Mouse (Mus musculus) forebrain, embryonic 13.5 days (tissue): ENCODE data around the gene Gm5129. TPM values are rescaled to one million over a fixed set of nuclear protein-coding genes. Genes with fewer than 3 reads are reported as not detected.
A peak's percentile ranks its signal among the peaks of the same experiment; 100 is the strongest.
"Not testable (repeated sequence)": the region's sequence is repeated elsewhere in the genome, so short reads cannot be mapped to it uniquely, and the experiment has no call there.

ENCODE experiments used
- ATAC-seq: fragments of 200-750 bp; cut with Nextera tagmentation; 2 replicates; pipeline ENCODE4 v1.8.0; 2017
- H3K27ac ChIP-seq: fragments of 300-500 bp; sonication (generic); 2 replicates; pipeline ENCODE4 v1.5.1; 2015; ENCODE audit warnings: inconsistent platforms, mild to moderate bottlenecking, moderate library complexity
- H3K27me3 ChIP-seq: fragments of 300-500 bp; sonication (generic); 2 replicates; pipeline ENCODE4 v1.6.1; 2015; ENCODE audit warnings: mild to moderate bottlenecking, inconsistent platforms
- H3K36me3 ChIP-seq: fragments of 300-500 bp; sonication (generic); 2 replicates; pipeline ENCODE4 v1.6.1; 2015; ENCODE audit warnings: mild to moderate bottlenecking, inconsistent platforms; ENCODE audit not compliant: poor library complexity, severe bottlenecking
- H3K4me1 ChIP-seq: fragments of 300-500 bp; sonication (generic); 2 replicates; pipeline ENCODE4 v1.6.1; 2015; ENCODE audit warnings: inconsistent platforms
- H3K4me2 ChIP-seq: fragments of 300-500 bp; sonication (generic); 2 replicates; pipeline ENCODE4 v1.6.1; 2015; ENCODE audit warnings: inconsistent platforms, mild to moderate bottlenecking, moderate library complexity
- H3K4me3 ChIP-seq: fragments of 300-500 bp; sonication (generic); 2 replicates; pipeline ENCODE4 v1.5.1; 2015; ENCODE audit warnings: mild to moderate bottlenecking, inconsistent platforms
- H3K9ac ChIP-seq: fragments of 300-500 bp; sonication (generic); 2 replicates; pipeline ENCODE4 v1.6.1; 2015; ENCODE audit warnings: mild to moderate bottlenecking, inconsistent platforms
- H3K9me3 ChIP-seq: fragments of 300-500 bp; sonication (generic); replicated peaks from 2 replicates; pipeline ENCODE4 v1.6.1; 2016; ENCODE audit warnings: inconsistent platforms
- WGBS: fragments of 180-500 bp; shearing (Covaris S2); methylation state at CpG from one replicate; pipeline ENCODE4 v1.1.7; 2015; 5-methylcytosine and 5-hydroxymethylcytosine counted together
- polyA plus RNA-seq: library from polyadenylated mRNA; unstranded; fragments of >200 nt; fragmentation: Nextera tagmentation; extraction: Ambion mirVana; gene quantifications from 2 replicates; pipeline ENCODE4 v1.2.1, GENCODE M21; 2015

Gm5129 gene
- not detected in 2 replicates for polyA plus RNA-seq

DNA sequence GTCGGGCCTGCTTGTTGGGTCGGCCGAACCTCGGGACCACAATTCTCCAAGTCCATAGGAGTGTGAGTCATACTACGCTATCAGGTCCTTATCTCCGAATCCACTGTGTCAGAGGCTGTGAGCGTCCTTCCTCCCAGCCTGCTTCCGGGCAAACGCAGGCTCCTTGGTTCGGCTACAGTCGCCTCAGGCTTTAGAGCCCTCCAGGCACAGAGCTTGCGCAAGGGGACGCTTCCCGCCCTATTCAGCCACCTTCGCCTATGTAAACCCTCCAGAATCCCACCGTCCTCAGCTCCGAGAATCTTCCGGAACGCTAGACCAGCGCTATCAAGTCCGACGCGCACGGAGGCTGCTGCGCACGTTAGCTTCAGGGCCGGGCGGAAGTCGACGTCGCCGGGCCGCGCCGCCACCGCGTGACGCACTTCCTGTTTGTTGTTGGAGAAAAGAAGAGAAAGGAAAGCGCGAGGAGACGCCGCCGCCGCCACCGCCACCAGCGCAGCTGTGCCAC is at the start of gene Gm5129, which contains the start of gene Dnajb6:
Gene Gm5129, minus strand, starts transcription at position 380 of the 505 bp plus-strand sequence.
Gene Dnajb6, plus strand, starts transcription at position 132 of the 505 bp plus-strand sequence.
- H3K27ac ChIP-seq: peak within 1 kb of the TSS; percentile 95
- H3K9ac ChIP-seq: peak within 1 kb of the TSS; percentile 98
- no peaks in the 10 kb centered on the region for H3K9me3 ChIP-seq
- peak; percentile 98 for ATAC-seq
- under 1% methylated on average over 46 of the region's 46 CpGs for WGBS
- H3K36me3 ChIP-seq: no peaks in the 10 kb centered on the region
- H3K27me3 ChIP-seq: no peaks in the 10 kb centered on the region
- peak within 1 kb of the TSS; percentile 86 for H3K4me2 ChIP-seq
- peaks cover 32% of the 10 kb centered on the region for H3K4me1 ChIP-seq
- H3K4me3 ChIP-seq: peak within 1 kb of the TSS; percentile 100

DNA sequence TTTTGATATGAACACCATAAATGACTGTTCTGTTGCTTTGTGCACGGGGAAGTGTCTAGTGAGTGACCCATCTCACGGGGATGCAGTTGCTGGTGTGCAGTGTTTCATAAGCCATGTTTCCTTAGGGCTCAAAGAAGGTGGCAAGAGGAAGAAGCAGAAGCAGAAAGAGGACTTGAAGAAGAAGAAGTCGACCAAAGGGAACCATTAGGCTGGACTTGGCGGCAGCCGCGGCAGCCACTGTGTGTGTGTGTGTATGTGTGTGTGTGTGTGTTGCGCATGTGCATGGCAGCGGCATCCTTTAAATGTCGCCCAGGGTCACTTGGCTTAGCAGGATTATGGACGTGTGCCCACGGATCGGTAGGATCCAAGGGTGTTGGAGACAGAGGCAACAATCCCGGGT is 49.2 kb upstream of the Gm5129 start:
- H3K27me3 ChIP-seq: not testable (repeated sequence)
- 98% methylated on average over 8 of the region's 13 CpGs for WGBS

DNA sequence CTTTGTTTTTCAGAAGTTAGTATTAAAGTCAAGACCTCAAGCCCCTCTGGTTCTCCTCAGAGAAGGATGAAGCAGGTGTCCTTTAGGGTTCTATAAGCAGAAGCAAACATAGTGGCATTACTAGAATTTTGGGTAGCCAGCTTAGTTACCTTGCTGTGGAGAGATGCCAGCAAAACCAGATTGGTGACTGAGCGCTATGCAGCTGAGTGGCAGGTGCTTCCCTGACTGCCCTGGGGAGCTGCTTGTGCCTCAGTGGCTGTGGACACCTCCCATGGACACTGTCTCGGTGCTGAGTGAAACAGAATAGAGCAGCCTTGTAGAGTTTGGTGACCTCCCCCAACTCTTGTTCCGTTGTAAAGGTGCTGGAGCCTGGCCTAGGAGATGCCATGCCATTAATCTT is 46.5 kb upstream of the Gm5129 start:
- WGBS: 96% methylated on average over 3 of the region's 3 CpGs
- Histone ChIP-seq H3K9ac (no peak overlapping the region), H3K9me3 (no peaks in the 10 kb centered on the region), H3K4me3 (no peak overlapping the region), H3K27ac (no peak overlapping the region), H3K4me2 (no peak overlapping the region), H3K27me3 (no peaks in the 10 kb centered on the region), H3K36me3 (peaks cover 31% of the 10 kb centered on the region), H3K4me1 (no peaks in the 10 kb centered on the region)
- ATAC-seq: no peak

More for the DNA sequence above, 49.2 kb upstream of the Gm5129 start:
- not testable (repeated sequence) for H3K9me3 ChIP-seq, H3K4me1 ChIP-seq, H3K9ac ChIP-seq, H3K27ac ChIP-seq, H3K4me3 ChIP-seq, H3K4me2 ChIP-seq, ATAC-seq
- peaks cover 19% of the 10 kb centered on the region; the same call in 1 of the 2 replicates for H3K36me3 ChIP-seq

DNA sequence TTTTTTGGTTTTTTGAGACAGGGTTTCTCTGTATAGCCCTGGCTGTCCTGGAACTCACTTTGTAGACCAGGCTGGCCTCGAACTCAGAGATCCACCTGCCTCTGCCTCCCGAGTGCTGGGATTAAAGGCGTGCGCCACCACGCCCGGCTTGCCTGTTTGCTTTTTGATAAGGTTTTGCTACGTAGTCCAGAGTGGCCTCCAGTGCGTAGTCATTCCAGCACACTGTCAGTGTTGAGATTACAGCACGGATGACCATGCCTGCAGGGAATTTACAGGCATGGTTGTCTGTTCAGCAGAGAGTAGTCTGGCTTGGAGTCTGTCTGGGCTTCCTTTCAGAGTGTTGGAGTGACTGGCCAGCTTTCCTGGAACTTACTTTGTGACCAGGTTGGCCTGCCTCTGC is 44.0 kb upstream of the Gm5129 start:
- peaks cover 39% of the 10 kb centered on the region for H3K36me3 ChIP-seq
- H3K4me1 ChIP-seq, H3K4me2 ChIP-seq, H3K9ac ChIP-seq, H3K4me3 ChIP-seq, H3K27me3 ChIP-seq, ATAC-seq, H3K27ac ChIP-seq, H3K9me3 ChIP-seq: not testable (repeated sequence)
- WGBS: 91% methylated on average over 9 of the region's 9 CpGs

DNA sequence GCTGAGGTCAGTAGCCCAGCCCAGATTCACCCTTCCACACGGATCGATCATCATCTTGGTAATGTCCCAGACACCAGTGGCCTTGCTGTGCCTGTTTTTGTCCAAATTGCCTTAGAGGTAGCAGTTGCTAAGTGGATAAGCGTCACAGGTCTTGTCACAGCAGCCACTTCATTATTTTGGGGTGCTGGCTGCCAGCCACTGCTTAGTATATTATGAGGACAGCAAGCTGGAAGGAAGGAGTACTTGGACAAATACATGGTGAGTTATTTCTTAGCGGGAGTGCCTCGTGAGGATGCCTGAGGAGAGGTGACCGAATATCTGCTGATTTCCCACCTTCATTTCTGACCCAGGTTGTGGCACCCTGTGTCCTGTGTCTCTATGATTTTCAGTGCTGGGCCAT is 42.3 kb upstream of the Gm5129 start:
- H3K27me3 ChIP-seq: no peaks in the 10 kb centered on the region
- no peaks in the 10 kb centered on the region for H3K4me1 ChIP-seq
- WGBS: 90% methylated on average over 6 of the region's 6 CpGs
- H3K9me3 ChIP-seq: no peaks in the 10 kb centered on the region
- H3K9ac ChIP-seq: no peak overlapping the region
- H3K4me3 ChIP-seq: no peak overlapping the region
- peaks cover 47% of the 10 kb centered on the region for H3K36me3 ChIP-seq
- no peak for ATAC-seq
- no peak overlapping the region for H3K4me2 ChIP-seq
- H3K27ac ChIP-seq: no peak overlapping the region; the same call in 1 of the 2 replicates

DNA sequence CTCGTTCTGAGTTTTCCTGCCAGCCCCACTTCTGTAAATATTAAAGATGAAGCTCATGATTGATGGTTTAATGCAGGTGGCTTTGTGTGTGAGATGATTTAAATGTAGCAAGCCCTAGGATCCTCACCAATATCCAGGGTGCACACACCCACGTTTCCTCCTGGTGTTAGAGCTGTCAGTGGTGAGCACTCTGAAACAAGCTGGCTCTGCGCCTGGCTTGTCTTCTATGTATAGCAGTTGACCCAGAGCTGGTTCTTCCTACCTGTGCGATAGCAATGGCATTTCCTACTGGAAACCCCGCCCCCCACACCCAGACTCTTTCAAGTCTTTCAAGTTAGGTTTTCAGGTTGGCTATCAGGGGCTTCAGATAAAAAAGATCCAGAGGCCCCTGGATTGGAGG is 39.7 kb upstream of the Gm5129 start:
- no peak overlapping the region for H3K4me3 ChIP-seq
- peaks cover 49% of the 10 kb centered on the region for H3K36me3 ChIP-seq
- no peaks in the 10 kb centered on the region for H3K4me1 ChIP-seq
- H3K27ac ChIP-seq: no peak overlapping the region
- no peaks in the 10 kb centered on the region for H3K9me3 ChIP-seq
- H3K4me2 ChIP-seq: no peak overlapping the region
- no peaks in the 10 kb centered on the region for H3K27me3 ChIP-seq
- WGBS: 92% methylated on average over 5 of the region's 5 CpGs
- ATAC-seq: no peak
- H3K9ac ChIP-seq: no peak overlapping the region

DNA sequence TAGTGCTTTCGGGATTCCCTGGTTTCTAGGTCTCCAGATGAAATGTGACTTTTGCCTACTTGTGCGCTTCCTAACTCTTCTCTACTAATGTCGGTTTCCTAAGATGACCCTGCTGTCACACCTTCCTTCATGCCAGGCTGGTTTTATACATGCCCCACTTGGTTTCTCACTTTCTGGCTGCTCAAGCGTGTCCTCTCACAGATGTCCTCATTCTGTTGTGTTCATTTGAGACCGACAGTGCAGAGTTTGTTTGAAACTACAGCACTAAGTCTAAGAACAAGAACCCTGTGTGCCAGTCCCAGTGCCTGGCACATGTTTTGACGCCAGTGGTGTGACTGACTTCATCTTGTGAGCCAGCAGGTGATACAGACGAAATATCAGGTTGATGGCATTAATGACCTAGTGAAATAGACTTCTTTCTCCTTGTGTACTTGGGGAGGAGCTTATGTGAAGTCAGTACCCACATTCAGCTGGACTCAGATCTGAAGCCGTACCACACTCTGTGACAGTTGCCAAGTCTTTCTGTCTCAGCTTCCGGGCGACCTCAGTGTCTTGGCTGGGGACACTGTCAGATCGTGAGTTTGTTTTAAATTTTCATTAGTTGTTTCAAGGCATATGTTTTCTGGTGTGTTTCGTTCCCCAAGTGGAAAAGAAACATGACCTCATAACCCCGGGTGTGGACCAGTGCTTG is 37.9 kb upstream of the Gm5129 start:
- Histone ChIP-seq H3K36me3 (peaks cover 55% of the 10 kb centered on the region), H3K9me3 (no peaks in the 10 kb centered on the region), H3K27ac (no peak overlapping the region), H3K27me3 (no peaks in the 10 kb centered on the region), H3K4me3 (no peak overlapping the region), H3K9ac (no peak overlapping the region), H3K4me1 (no peaks in the 10 kb centered on the region), H3K4me2 (no peak overlapping the region)
- no peak for ATAC-seq
- WGBS: 87% methylated on average over 13 of the region's 13 CpGs

DNA sequence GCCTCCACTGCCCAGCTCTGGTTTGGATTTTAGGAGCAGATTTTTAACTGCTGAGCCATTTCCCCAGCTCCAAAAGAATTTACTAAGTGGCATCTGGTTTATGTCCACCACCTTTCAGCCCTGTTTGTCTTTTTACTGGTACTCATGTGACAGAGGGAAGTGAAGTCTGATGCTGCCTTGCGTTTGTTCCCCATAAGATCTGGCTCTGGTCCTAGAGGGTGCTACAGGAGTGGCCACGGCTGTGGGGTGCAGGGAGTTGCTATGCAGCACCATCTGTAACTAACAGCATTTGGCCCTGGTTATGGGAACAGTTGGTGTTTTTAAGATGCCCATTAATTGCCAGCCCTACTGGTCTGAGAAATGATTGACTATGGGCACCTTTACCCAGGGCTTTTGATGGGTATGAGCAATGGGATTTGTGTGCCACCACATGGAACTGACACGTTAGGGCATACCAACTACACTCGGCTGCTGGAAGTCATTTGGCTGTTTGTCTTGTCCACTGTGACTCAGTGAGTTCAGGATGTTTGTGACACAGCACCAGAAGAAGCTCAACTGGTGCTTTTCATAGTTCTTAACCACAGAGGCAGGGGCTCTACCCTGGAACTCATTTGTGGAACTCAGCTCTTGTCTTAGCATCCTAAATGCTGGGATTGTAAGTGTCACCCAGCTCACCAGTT is 37.1 kb upstream of the Gm5129 start:
- H3K27ac ChIP-seq: no peak overlapping the region
- 83% methylated on average over 4 of the region's 4 CpGs for WGBS
- no peaks in the 10 kb centered on the region for H3K27me3 ChIP-seq
- H3K36me3 ChIP-seq: peaks cover 54% of the 10 kb centered on the region
- ATAC-seq: peak; percentile 38; the same call in 1 of the 2 replicates
- H3K9me3 ChIP-seq: no peaks in the 10 kb centered on the region
- H3K4me3 ChIP-seq: no peak overlapping the region
- no peaks in the 10 kb centered on the region for H3K4me1 ChIP-seq
- H3K9ac ChIP-seq: no peak overlapping the region
- H3K4me2 ChIP-seq: no peak overlapping the region

DNA sequence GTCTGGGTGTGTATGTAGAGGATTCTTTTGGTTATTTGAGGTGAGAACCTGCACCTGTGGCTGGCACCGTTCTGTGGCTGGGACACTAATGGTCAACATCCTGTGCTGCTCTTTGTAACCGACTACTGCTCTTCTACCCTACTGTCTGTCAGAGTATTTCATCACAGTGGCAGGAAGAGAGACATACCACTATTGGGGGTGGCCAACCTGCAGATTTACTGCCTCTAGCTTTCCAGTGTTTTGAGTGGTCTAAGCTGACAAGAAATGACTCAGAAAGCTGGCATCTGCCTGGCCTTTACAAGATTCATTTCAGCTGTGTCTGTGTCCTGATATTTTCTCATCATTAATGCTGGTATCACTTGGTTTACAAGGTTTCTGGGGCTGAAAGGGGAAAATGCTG is 36.3 kb upstream of the Gm5129 start:
- WGBS: 89% methylated on average over 2 of the region's 2 CpGs
- no peak overlapping the region for H3K9ac ChIP-seq
- no peak for ATAC-seq
- no peaks in the 10 kb centered on the region for H3K4me1 ChIP-seq
- no peaks in the 10 kb centered on the region for H3K27me3 ChIP-seq
- no peak overlapping the region for H3K4me3 ChIP-seq
- H3K36me3 ChIP-seq: peaks cover 57% of the 10 kb centered on the region
- no peak overlapping the region for H3K27ac ChIP-seq
- no peaks in the 10 kb centered on the region for H3K9me3 ChIP-seq
- no peak overlapping the region for H3K4me2 ChIP-seq

DNA sequence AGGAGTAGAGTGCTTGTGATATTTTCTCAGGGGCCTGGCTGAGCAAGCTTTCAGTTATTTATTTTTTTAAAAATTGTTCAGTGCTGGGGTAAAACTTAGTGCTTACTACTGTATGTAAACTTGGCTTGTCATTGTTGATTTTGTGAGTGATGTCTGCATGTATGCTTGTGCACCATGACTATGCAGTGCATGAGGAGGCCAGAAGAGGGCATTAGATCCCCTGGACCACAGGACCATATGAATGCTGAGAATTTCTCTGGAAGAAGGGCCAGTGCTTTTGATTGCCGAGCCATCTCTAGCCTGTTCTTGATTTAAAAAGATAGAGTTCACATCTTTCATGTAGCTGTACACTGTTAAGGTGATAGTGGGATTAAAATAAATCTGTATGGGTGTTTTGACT is 35.2 kb upstream of the Gm5129 start:
- H3K27me3 ChIP-seq: no peaks in the 10 kb centered on the region
- H3K36me3 ChIP-seq: peaks cover 57% of the 10 kb centered on the region
- H3K9ac ChIP-seq: no peak overlapping the region
- H3K27ac ChIP-seq: no peak overlapping the region
- WGBS: 89% methylated on average over 1 of the region's 1 CpGs
- no peak overlapping the region for H3K4me3 ChIP-seq
- no peaks in the 10 kb centered on the region for H3K4me1 ChIP-seq
- ATAC-seq: no peak
- no peak overlapping the region for H3K4me2 ChIP-seq
- no peaks in the 10 kb centered on the region for H3K9me3 ChIP-seq

DNA sequence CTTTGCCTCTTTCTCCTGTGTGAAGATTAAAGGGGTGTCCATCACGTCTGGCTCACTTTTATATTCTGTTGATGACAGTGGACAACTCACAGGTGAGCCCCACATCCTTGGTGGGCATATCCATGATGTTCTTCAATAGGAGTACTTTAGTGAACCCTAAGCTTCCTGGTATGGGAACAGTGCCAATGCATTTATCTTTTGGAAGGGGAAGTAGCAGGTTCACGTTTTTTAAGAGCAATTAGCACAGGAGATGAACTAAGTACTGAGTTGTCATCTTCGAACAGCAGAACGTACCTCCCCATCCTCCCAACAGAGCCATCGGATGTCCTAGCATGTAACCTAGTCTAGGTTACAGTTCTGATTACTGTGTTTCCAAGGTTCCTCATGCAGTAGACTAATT is 23.6 kb upstream of the Gm5129 start:
- Histone ChIP-seq H3K27me3 (no peaks in the 10 kb centered on the region), H3K27ac (no peak overlapping the region), H3K9me3 (no peaks in the 10 kb centered on the region), H3K4me2 (no peak overlapping the region), H3K4me3 (no peak overlapping the region), H3K4me1 (no peaks in the 10 kb centered on the region), H3K9ac (no peak overlapping the region), H3K36me3 (peaks cover 85% of the 10 kb centered on the region)
- ATAC-seq: no peak
- WGBS: 87% methylated on average over 5 of the region's 5 CpGs

DNA sequence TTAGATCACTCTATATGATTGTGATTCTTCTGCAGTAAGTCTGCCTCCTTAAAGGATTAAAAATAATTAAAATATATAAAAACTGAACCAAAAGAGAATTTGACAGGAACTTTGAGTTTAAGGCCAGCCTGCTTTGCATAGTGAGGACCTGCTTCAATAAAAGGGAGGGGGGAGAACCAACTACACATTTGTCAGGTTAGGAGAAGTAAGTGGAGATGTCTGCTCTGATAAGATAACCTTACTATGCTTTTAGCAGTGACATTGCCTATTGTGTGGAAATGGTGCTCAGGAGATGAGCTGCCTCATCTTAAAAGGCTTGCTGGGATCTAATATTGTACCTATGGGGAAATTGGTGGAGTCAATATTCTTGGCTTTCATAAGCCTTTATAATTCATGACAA is 17.2 kb upstream of the Gm5129 start:
- no peak overlapping the region for H3K4me3 ChIP-seq
- H3K4me1 ChIP-seq: no peaks in the 10 kb centered on the region
- no peak overlapping the region for H3K4me2 ChIP-seq
- H3K27me3 ChIP-seq: no peaks in the 10 kb centered on the region
- peaks cover 78% of the 10 kb centered on the region for H3K36me3 ChIP-seq
- H3K27ac ChIP-seq: no peak overlapping the region
- H3K9ac ChIP-seq: no peak overlapping the region
- no peaks in the 10 kb centered on the region for H3K9me3 ChIP-seq
- no peak for ATAC-seq
